Mouse (Mus musculus) cerebellum, postnatal 4 days (tissue): ENCODE data around the gene Gm20715.
"Not testable (repeated sequence)": the region's sequence is repeated elsewhere in the genome, so short reads cannot be mapped to it uniquely, and the experiment has no call there.

Experiments
- DNase-seq, 2 experiments: peaks; one replicate each; pipeline ENCODE4 v3.0.0; 2022; ENCODE audit warnings: low spot score in 2 of 2, mixed read lengths in 1 of 2

Gm20715 gene

DNA sequence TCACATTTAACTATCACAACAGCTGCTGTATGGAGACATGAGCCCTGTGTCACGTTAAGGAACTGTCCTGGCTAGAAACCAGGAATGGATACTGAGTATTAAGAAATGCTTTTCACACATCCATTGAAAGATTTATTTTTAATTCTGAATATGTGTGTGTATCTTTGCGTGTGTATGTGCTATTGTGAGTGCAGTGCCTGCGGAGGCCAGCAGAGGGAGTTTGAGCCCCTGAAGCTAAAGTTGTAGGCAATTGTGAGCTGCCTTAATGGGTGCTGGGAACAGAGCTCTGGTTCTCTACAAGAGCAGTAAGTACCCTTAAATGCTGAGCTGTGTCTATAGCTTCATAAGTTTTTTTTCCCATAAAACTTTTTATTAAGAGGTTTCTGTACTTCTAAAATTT lies 19.3 kb downstream of the Gm20715 start:
- no peak for DNase-seq

DNA sequence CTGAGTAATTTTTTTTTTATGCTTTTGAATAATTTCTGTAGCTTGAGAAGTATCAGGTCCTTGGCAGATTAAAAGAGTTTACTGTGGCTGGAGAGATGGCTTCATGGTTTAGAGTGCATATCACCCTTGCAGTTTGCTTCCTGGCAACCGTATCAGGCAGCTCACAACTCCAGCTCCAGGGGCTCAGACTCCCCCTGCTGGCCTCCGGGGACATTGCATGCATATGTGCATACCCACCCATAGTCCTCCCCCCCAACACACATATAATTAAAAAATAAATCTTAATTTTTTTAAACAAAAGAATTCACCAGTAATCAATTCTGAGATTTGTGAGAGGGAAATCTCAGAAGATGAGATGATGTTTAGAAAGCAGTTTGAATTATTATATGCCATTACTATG lies 20.3 kb downstream of the Gm20715 start:
- no peak for DNase-seq

DNA sequence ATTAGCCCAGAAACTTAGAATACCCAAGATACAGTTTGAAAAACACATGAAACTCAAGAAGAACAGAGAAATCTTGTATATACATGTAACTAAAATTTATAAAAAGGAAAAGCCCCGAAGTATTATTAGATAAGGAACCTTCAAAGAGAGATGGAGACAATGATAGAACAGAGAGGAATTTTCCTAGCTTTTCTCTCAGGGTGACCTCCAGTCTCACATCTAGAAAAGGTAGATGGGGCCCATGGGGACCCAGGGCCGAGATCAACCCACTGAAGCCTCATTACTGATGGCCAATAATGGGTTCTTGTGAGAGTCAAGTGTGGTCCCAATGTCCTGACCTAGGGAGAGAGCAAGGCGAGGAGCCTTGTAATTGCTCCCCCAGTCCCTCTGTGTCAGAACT lies 28.3 kb downstream of the Gm20715 start, which contains the start of gene Olfr1344:
TSS of gene Olfr1344 (plus strand) at position 301 of the 400 bp plus-strand sequence.
- no peak for DNase-seq

DNA sequence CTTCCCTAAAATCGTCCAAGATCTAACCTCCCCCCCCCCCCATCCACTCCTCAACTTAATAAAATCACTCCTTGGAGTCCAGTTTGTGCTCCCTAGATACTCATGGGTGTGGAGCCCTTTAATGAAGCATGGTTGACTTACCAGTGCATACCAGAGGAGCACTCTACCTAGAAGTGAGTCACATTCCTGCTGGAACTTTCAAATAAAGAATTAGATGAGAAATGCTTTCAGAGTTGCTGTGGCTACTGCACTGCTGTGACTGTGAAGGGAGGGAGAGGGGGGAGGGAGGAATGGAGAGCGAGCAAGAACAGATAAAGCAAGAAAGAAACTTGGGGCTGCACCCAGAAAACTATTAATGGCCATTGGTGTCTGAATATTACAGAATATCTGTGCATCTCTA lies 31.1 kb downstream of the Gm20715 start:
- no peak for DNase-seq

DNA sequence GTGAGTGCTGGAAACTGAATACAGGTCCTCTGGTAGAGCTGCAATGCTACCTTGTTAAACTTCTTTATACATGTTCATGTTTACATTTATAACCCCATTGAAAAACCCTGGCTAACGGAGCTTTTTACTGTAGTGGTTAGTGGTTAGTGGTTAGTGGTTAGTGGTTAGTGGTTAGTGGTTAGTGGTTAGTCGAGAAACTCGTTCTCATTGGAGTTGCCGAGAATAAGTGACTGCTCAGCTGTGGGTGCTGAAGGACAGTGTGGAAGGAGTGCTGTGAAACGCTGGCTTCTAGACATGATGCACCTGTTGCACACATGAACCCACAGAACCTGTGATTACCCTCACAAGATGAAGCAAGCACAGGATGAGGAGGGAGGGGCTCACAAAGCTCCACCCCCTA lies 37.7 kb downstream of the Gm20715 start:
- DNase-seq, result no peak

DNA sequence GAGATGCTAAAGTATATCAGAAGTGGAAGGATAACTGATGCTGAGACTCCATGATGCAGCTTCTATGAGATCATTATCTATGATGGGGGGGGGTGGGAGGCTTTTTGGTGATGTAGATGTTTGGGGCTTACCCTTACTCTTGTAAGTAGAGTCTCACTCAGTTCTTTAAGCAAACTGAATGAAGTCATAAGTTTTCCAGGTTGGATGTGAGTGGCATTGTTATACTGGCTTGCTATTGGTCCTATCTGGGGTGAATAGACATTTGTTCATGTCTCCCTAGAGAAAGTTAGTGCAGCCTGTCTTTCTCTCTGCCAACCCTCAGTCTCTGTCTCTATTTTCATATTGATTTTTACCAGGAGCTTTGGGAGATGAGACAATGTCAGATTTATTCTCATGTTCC lies 45.8 kb downstream of the Gm20715 start, which contains the start of gene Olfr1336:
TSS of gene Olfr1336 (plus strand) at position 301 of the 400 bp plus-strand sequence.
- no peak for DNase-seq

DNA sequence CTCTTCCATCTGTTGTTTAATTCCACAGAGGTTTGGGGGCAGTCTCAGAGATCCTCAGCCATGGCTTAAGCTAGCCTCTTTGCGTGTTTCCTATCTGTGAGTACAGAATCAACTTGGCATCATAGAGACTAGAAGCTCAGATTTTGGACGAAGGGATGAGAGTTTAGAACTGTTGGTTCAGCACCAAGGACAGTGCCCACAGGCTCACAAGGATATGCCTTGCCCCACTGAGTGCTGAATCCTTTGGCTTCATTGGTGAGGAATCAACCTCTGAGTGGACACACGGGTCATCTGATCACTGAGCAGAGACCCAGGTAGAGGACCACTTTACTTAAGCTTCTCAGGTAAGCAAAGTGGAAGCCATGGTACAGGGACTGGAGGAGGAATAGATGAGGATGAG lies 46.3 kb downstream of the Gm20715 start:
- DNase-seq, result no peak

DNA sequence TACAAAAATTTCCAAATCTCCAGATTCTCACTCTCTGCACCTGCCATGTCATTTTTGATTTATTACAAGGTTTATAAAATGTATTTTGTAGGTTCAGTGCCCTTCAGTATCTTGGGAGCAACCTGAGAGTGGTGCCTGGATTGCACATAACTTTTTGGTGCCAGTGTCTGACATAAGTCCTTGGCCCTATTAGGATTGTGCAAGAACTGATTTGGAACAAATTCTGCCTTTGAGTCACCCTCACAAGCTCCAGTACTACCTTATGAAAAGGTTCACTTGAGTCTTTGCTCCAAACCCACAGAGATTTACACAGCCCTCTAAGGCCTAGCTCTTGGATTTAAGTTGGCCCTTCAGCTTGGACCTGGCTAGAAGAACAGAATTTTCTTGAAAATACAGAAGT lies 56.9 kb downstream of the Gm20715 start, which contains the start of gene Olfr1346:
TSS of gene Olfr1346 (plus strand) at position 151 of the 400 bp plus-strand sequence.
- no peak for DNase-seq

DNA sequence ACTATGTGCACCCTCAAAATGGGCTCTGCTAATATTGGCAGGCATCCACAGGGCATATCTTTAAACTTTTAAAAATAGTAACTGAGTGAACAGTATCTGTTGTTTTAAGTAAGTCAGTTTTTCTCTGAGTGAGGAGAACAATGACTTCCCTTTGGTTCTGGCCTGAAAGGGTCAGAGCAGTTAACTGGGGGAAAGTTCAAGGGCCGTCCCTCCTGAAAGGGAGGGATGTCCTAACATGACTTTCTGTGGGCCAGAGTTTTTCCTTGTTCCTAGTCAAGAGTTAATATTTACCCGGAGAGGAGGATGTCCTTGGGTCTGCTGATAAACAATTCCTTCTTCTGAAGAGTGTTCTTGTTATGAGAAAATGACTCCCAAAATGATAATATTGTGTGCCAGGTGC lies 67.6 kb downstream of the Gm20715 start:
- DNase-seq, result not testable (repeated sequence)

DNA sequence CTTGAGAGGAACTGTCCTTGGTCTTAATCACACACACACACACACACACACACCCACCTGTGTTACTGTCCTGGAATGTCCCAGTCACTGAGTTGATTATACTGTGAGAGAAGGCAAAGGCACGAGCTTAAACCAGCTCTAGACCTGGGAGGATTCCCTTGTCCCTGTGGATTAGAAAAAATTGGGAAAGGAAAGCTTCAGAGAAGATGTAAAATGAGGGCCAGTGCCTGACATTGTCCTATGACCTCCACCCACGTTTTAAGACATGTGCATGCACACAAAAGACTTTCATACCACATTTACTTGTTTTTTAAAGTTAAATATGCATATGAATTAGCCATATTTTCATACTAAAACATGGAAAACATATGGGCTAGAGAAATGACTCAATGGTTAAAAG lies 76.8 kb downstream of the Gm20715 start, which contains the start of gene Olfr5:
TSS of gene Olfr5 (minus strand) at position 101 of the 400 bp plus-strand sequence.
- DNase-seq, result no peak
